Mouse (Mus musculus) erythroid progenitor cell, adult 5-6 weeks (primary cell): ENCODE results near the gene Tmem40. TPM values are rescaled to one million over a fixed set of nuclear protein-coding genes. Genes with fewer than 3 reads are reported as not detected.

ENCODE experiments used
- ATAC-seq: replicated peaks from 2 replicates; pipeline ENCODE4 v1.8.0; 2016; ENCODE audit warnings: moderate number of reproducible peaks, mild to moderate bottlenecking, moderate TSS enrichment, inconsistent platforms; ENCODE audit not compliant: poor library complexity, low FRiP score, severe bottlenecking
- total RNA-seq, 2 experiments: library from RNA; stranded (forward) in 1 of 2; stranded (reverse) in 1 of 2; fragments of 150-400 nt in 1 of 2; fragments of 186-747, 209-891 nt in 1 of 2; gene quantifications; 2 replicates each; pipeline versions ENCODE4 v1.2.3 to v1.2.4; 2015 to 2017; ENCODE audit warnings: low replicate concordance in 2 of 2

Gene Tmem40
- total RNA-seq, 2 experiments from 2014 or later: 3.8 to 4.4 TPM

DNA sequence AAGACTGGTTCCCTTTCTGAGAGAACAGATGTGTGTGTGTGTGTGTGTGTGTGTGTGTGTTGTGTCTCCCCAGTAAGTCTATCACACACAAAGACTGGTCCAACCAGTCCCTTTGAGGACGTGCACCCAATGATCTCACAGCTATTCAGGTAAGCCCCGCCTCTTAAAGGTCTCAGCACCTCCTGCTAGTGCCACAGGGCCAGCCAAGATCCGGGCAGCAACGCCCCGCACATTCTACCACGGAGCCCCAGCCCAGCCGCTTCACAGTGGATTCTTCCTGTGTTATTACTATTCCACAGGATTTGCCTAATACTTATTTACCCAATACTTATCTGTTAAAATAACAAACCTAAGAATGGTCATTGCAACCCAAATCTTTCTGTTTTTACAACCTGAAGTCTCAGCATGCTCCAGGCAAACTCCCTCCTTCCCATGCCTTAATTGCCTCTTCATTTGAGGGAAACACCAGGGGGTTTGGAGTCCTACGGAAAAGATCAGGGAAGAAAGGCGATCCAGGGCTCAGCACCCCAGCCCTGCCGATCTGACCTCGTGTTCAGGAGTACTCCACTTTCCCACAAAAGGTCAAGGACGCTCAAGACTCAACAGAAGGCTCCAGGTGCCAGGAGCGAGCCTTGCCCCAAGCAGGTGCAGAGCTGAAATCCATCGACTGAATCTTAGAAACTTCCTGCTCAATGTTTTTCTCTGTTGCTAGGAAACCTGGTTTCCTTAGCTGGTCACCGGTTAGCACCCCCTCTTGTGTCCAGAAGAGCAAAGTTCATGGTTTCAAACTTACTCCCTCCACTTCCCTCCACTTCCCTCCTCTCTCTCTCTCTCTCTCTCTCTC lies 44.3 kb downstream of the Tmem40 start:
- ATAC-seq: peak; percentile 68

DNA sequence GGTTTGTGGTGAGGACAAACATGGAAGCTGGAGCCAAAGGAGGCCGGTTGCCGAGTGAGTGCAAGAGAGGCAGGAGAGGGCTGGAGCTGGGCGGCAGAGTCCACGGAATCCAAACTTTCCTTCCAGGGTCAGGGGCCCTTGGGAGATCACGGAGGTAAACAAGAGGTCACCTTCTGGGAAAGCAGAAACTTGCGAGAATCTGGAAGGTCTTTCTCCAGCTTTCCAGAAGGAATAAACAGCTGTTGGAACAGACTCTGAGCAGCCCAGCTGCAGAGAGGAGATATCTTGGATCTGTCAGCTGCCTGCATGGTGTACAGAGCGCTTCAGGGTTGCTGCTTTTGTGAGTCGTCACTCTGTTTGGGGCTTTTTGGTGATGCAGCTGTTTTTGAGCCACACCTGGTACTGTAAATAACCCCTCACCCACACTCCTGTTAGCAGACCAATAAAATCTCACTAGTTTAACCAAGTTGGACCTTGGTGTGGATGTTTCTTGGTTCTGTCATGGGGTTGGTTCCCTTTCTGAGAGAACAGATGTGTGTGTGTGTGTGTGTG lies 45.0 kb downstream of the Tmem40 start:
- no peak for ATAC-seq

DNA sequence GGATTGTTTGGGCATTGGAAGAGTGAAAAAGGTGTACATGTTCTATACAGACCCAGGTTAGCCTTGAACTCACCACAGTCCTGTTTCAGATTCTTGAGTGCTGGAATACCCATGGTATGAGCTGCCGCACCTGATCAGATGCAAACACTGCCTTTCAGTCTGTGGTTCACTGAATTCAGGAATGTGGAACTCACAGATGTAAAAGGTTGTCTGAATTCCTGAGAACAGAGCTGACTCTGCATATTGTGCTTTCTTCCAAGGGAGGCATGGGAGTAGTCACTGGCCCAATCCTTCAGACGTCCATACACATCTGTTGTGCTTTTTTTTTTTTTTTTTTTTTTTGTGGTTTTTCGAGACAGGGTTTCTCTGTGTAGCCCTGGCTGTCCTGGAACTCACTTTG lies 50.9 kb downstream of the Tmem40 start:
- ATAC-seq: no peak

DNA sequence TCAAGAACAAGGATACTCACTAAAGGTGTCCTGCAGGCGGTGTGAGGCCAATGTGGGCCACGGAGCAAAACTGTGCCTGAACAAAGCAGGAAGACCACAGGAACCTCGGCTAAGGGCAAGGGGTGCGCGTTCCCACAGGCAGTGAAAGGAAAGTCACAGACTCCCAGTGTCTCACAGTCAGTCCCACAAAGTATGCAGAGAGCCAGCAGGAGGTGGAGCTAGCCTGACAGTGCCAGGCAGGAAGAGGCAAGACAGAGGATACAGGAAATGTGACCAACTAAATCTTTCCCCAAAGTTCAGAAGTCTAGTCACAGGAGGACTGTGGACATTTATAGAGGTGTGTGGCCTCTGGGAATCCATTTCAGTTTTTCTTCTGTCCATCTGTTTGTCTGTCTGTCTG lies 59.3 kb downstream of the Tmem40 start:
- ATAC-seq: no peak

DNA sequence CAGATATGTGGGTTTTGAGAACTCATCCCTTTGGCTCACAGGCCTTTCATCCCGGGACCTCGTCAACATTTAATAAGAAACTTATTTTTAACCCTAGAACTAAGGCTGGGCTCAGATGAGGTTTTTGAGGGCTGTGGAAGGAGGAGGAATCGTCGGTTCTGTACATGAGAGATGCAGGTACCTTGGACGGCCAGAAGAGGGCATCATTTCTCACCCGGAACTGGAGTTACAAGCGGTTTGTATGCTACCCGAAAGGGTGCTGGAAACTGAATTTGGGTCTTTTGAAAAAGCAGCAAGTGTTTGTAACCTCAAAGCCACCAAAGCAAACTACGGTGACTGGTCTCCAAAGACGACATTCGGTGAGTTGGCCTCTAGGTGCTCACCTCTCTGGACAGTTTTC lies 60.9 kb downstream of the Tmem40 start:
- ATAC-seq: no peak

DNA sequence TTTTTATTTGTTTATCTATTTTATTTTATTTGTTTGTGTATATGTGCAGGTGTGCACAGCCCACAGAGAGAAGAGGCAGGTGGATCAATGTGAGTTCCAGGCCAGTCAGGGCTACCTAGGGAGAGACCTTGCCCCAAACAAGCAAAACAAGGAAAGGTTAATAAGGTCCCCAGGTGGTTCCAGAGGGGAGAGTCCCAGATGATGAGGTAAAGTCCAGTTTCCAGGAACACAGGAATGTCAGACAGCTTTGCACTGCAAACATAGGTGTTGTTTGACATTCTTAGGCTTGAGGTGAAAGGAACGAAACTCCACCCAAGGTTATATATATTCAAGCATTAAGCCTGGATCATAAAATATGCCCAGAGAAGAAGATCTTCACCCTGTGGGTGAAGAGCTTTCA lies 61.4 kb downstream of the Tmem40 start:
- ATAC-seq: no peak

DNA sequence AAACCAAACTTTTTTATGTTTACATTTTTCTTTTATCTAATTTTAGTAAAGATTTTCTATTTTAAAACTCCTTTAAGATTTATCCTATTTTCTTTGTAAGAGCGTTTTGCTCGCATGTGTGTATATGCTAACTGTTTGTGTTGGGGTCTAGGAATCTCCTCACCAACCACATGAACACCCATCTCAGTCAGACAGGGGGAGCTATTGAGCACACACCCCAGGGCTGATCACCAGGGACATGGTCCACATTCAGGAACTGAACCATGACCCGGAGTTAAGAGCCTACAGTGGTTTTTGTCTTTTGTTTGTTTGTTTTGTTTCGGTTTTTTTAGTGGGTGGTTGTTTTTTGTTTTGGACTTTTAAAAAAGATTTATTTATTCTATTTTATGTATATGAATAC lies 63.5 kb downstream of the Tmem40 start:
- 0 out of 2 replicates have a peak, but pooled peaks have one; percentile 35 for ATAC-seq

DNA sequence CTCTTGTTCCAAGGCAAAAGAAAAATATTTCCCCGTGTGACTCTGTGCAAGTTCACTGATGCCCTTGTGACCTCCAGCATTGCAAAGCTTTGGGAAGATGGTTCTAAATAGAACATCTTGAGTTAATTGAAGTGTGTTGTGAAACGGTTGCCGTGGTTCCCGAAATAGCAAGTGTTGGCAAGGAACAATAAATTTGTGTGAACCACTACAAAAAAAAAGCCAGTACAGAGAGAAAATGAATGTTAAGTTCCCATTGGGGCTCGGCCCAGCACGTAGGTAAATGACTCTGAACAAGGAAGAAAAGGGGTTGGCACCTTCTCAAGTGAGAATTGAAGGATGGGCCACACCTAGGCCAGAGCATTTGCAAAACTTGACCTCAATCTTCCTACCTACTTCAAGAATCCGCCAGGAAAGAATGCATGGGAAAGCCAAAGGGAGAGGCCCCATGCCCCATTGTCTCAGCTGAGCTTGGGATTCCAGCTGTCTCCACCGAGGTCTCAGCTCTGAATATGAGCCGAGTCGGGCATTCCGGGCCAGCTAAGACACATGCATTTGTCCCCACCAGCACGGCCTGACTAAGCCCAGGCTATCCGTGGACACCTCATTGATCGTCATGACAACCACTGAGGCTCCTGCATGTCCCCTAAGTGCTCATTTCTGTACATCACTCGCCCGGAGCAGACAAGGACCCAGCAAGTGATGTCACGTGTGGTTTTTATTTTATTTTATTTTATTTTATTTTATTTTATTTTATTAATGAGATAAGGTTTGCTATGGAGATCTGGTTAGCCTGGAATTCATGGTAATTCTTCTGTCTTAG lies 64.3 kb downstream of the Tmem40 start:
- no peak for ATAC-seq

DNA sequence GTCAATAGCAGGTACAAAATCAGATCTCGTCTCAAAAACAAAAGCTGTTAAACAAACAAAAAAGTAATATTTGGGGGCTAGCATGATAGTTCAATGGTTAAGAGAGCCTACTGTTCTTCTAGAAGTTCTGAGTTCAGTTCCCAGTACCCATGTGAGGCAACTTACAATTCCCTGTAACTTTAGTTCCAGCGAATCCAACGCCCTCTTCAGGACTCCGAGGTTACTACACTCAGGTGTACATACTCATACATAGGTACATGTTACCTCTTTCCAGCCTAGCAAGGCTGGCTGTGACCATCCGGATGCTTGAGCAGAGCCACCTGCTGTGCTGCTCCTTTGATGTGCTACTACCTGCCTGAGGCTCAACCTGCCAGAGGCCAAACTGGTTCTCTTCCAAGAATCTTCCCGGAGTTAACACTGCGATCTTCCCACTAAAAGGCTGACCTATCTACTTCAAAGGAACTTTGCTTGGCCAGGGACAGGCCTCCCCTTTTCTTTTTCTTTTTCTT lies 65.4 kb downstream of the Tmem40 start:
- no peak for ATAC-seq

DNA sequence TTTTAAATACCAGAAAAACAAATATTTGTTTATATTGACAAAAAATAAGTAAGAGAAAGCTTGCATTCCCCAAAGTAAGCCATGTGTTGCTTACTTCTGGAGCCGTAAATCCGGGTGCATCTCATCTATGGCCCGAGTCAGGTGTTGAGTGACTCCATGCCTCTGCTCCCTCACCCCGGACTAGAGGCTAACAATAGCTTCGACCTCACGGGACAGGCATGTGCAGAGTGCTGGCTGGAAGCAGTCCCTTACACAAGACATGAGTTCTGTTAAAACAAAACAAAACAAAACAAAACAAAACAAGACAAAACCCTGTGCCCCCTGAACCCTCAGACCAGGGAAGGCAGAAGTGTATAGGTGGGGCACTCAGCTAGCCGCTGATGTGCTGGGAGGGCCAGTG lies 67.1 kb downstream of the Tmem40 start:
- ATAC-seq: no peak

DNA sequence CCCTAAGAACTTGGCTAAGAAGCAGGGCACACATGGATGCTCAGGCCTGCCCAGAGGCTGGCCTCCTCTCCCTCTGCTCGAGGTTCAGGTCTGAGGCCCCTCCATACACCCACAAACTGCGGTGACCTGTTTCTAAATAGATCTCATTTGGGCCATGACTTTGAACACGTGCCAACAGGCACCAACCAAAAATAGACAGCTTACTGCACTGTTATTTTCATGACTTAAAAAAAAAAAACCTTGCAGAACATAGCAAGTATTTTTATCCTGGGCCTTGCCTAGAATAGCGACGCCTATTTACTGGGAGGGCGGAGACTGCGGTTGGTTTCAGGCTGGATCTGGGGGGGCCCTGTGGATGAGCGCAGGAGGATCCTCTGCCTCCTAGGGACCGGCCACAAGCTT lies 67.8 kb downstream of the Tmem40 start:
- ATAC-seq: no peak

DNA sequence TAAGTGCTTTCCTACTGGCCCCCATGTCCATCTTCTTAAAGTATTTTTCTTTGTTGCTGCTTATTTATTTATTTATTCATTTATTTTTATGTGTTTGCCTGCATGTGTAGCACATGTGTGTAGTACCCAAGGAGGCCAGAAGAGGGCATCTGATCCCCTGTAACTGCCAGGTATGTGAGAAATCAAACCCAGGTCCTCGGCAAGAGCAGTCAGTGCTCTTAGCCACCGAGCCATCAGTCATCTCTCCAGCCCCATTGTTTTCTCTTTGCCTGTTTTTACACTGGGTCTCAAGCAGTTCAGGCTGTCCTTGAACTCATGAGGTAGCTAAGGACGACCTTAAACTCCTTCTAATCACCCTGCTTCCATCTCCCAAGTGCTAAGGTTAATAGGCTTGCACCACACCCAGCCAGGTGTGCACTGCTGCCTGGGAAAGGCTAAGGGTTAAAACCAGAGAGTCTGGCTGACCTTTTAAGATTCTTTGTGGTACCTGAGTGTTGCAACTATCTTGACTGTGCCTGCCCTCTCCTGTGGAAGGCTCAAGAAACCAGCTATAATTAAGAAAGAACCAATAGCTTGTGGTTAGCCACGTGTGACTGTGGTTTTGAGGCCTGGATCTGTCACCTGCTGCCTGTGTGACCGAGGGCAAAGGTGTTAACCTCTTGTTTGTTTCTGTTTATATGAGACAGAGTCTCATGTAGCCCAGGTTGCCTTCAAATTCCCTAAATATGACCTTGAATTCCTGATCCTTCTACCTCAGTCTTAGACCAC lies 69.1 kb downstream of the Tmem40 start:
- no peak for ATAC-seq

DNA sequence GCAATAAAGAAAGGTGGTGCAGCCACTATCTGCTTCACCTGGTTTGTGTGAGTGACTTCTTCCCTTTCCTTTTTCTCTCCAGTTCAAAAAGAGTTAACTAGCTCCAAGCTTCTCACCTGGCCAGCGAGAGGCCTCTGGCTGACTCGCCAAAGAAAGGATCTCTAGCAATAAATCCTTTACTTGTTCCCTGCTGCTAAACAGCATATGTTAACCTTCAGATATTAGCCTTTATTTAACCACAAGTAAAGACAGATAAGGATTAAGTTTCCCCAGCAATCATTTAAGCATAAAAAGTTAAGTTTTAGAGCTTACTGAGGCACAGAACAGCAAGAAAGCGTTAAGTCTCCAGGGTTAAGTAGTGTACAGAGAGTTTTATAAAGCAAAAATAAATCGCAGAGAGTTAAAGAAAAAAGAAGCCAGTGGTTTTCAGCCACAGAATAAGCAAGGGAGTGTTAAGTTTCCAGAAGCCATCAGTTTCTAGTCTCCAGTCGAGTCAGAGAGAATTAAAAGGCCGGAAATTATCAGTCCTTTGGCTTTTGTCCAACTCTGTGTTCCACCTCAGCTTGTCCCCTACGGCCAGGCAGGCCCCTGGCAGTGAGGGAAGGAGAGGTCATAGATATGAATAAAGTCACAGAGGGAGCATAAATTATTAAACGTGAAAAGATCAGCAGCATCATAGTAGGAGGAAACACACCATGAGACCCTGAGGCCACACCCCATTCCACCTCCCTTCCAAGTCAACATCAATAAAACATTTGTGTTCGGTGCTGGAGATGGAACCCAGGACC lies 69.9 kb downstream of the Tmem40 start:
- no peak for ATAC-seq

DNA sequence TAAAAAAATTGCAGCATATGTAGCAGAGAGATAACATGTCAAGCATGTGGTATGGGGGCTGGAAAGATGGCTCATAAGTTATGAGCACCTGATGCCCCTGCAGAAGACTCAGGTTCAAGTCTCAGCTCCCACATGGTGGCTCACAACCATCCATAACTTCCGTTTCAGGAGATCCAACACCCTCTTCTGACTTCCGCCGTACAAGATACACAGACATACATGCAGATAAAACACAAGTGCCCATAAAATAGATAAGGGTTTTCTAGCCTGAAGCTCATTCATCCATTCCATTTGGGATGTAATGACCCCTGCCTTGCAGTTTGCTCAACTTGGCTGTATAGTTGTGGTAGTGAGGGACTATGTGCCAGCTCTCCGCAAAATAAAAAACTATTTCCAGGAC lies 72.1 kb downstream of the Tmem40 start:
- ATAC-seq: no peak

DNA sequence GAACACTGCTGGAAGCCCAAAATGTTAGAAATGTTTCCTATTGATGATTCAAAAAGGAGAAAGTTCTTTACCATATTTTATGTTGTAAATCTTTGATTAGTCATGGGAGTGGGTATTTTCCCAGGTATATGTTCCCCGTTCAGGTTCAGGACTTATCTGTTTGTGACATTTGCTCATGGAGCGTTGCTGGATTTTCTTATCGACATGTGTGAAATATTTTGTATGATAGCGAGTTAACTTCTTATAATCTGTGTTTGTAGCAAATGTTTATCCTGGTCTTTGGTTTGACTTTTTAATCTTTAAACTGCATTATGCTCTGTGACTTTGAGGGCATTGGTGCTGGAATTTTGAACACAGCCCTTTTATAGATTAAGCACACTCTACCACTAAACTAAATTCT lies 73.6 kb downstream of the Tmem40 start:
- no peak for ATAC-seq

DNA sequence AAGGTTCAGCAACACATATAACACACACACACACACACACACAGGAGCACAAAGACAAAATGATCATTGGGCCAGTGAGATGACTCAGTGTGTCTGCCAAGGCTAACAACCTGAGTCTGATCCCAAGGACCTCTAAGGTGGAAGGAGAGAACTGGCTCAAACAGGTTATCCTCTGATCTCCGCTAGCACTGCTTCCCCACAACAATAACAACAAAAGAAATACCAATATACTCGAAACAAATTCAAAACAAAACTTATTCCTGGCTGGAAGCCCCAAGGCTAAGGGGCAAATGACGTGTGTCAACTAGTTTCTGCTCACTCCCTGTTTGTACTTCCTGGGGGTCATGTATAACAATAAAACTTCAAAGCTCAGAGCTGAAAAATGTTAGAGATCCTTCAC lies 74.5 kb downstream of the Tmem40 start:
- ATAC-seq: no peak

DNA sequence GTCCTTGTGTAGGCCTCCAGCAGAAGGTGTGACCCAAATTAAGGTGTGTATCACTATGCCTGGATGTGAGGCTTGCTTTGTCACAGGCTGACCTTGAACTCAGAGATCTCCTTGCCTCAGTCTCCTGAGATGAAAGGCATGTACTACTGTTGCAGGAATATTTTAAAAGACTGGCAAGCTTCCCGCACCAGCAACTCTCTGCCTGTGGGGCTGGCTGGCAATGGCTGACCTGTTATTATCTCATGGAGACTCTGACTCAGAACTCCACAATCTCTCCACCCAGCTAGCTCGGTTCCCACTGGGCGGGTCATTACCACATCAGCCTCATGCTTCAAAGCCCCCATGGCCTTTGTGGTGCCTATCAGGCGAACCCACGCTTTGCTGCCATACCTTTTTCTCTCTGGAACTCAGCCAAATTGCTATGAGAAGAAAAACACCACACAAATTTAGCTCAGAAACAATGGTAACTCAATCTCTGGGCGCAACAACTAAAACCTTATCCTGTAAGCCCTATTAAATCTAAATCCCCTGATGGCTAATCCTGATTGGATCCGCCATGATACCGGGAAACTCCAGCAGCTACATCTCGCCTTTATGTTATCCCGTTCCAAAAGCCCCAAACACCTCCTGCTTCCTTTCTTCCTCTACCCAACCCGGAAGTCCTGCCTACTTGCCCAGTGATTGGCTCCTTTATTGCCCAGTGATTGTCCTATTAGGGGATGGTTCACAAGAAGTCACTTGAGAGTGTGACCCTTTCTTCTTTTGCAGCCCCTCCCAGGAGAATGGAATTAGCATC lies 77.2 kb downstream of the Tmem40 start:
- ATAC-seq: no peak

DNA sequence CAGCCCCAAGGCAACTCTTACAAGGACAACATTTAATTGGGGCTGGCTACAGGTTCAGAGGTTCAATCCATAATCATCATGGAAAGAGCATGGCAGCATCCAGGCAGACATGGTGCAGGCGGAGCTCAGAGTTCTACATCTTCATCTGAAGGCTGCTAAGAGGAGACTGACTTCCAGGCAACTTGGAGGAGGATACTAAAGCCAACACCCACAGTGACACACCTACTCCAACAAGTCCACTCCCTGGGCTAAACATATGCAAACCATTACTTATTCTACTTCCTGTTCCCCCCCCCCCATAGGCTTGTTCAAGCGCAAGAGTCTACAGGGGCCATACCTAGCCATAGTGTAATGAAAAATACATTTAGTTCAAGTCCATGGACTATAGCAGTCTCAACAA lies 77.9 kb downstream of the Tmem40 start:
- ATAC-seq: no peak
